Mouse (Mus musculus) thymus, postnatal 4 days (tissue): ENCODE measurements around the gene C1qtnf1.

Experiments used
- DNase-seq: peaks from one replicate; pipeline ENCODE4 v3.0.0; 2021

C1qtnf1 gene

GRCm38 (mm10) chr11:118427986-118428385, at the start of gene C1qtnf1:
Gene C1qtnf1, plus strand, starts transcription at chr11:118428203.
- peak; percentile 44 for DNase-seq

- DNase-seq: no peak
Observed at GRCm38 (mm10) chr11:118378656-118379055, 49.3 kb upstream of the C1qtnf1 start.

GRCm38 (mm10) chr11:118379251-118380009, 48.6 kb upstream of the C1qtnf1 start:
- peak; percentile 93 for DNase-seq

- DNase-seq: peak; percentile 4
Observed at GRCm38 (mm10) chr11:118387816-118388215, 40.2 kb upstream of the C1qtnf1 start.

- DNase-seq: peak; percentile 5
Observed at GRCm38 (mm10) chr11:118393991-118394390, 34.0 kb upstream of the C1qtnf1 start.

- DNase-seq: peak; percentile 5
Observed at GRCm38 (mm10) chr11:118394538-118394937, 33.5 kb upstream of the C1qtnf1 start.

- peak; percentile 41 for DNase-seq
Observed at GRCm38 (mm10) chr11:118397806-118398530, 30.0 kb upstream of the C1qtnf1 start.

GRCm38 (mm10) chr11:118399891-118400565, 28.0 kb upstream of the C1qtnf1 start:
- peak; percentile 20 for DNase-seq

GRCm38 (mm10) chr11:118400566-118400936, 27.5 kb upstream of the C1qtnf1 start:
- DNase-seq: peak; percentile 24

GRCm38 (mm10) chr11:118401195-118401594, 26.8 kb upstream of the C1qtnf1 start:
- peak; percentile 40 for DNase-seq

GRCm38 (mm10) chr11:118401760-118402280, 26.2 kb upstream of the C1qtnf1 start, which contains the start of gene Lgals3bp:
Gene Lgals3bp, minus strand, starts transcription at chr11:118402092.
- peak; percentile 69 for DNase-seq

GRCm38 (mm10) chr11:118403183-118403582, 24.8 kb upstream of the C1qtnf1 start:
- DNase-seq: peak; percentile 5

GRCm38 (mm10) chr11:118403951-118404899, 23.8 kb upstream of the C1qtnf1 start:
- peak; percentile 9 for DNase-seq

GRCm38 (mm10) chr11:118405311-118405710, 22.7 kb upstream of the C1qtnf1 start:
- peak; percentile 9 for DNase-seq

- peak; percentile 10 for DNase-seq
Observed at GRCm38 (mm10) chr11:118406521-118406920, 21.5 kb upstream of the C1qtnf1 start.

GRCm38 (mm10) chr11:118407318-118407910, 20.6 kb upstream of the C1qtnf1 start:
- DNase-seq: peak; percentile 80

- DNase-seq: no peak
Observed at GRCm38 (mm10) chr11:118408051-118408740, 19.8 kb upstream of the C1qtnf1 start.

- DNase-seq: no peak
Observed at GRCm38 (mm10) chr11:118409106-118410072, 18.6 kb upstream of the C1qtnf1 start.

- no peak for DNase-seq
Observed at GRCm38 (mm10) chr11:118410073-118410444, 17.9 kb upstream of the C1qtnf1 start.

- DNase-seq: no peak
Observed at GRCm38 (mm10) chr11:118410479-118410878, 17.5 kb upstream of the C1qtnf1 start.
